Comparison of ENCODE assay signal across 11 mouse cellular contexts in the genomic region with DNA sequence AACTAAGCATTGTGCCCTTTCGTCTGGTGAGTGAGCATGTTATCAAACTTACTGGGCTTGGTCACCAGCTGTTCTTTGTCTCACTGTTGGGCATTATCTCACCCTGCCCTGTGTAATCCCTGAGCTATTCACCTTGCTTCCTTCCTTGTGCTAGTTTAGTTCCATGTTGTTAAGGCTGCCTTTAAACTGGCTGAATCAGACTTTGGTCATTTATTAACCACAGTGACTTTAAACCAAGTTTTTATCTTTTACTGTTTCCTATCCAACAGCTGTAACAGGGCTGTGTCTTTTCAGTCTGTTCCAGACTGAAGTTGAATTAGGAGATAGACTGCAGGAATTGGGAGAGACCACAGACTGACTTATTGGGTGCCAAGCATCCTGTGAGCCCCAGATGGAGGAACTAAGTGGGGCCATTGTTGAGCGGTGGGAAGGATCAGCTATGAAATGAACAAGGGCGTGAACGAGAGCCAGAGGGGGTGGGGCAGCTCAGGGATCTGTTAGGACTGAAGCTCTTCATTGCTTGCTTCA. TPM values are rescaled to one million over a fixed set of nuclear protein-coding genes. Genes with fewer than 3 reads are reported as not detected.
DNase-seq lines count a peak whose midpoint lies in the region; ATAC-seq and TF ChIP-seq lines count a peak whose summit lies in the region.
"Had no signal": no experiment of that assay in that cellular context is flagged by ENCODE, and none has a peak within 500 bp of the region (broad histone marks: within the 10 kb centered on the region; RNA-seq: fewer than 3 reads in every experiment).

No protein-coding gene starts in this region.

- no peak overlapping the region for H3K9ac ChIP-seq in lung, embryonic 14.5 days
- H3K9ac ChIP-seq in stomach, embryonic 16.5 days (ENCODE audit: low read length): no peak overlapping the region
- no peak overlapping the region for H3K9ac ChIP-seq in midbrain, embryonic 15.5 days
- H3K9ac ChIP-seq: lung, embryonic 15.5 days; neural tube, embryonic 12.5 days had no signal

- TF ChIP-seq CTCF in lung, embryonic 14.5 days (IDR thresholded peaks at IDR 0.05; ENCODE audit: low read depth): no peak
- no peak for TF ChIP-seq CTCF in lung, adult 2 months (IDR thresholded peaks at IDR 0.05; ENCODE audit: insufficient read depth, low read length)

- no peaks in the 10 kb centered on the region for H3K9me3 ChIP-seq in lung, embryonic 14.5 days (ENCODE audit: low read depth, low read length)
- H3K9me3 ChIP-seq in stomach, embryonic 16.5 days (replicated peaks; ENCODE audit: control insufficient read depth, low read length): no peaks in the 10 kb centered on the region
- no peaks in the 10 kb centered on the region for H3K9me3 ChIP-seq in midbrain, embryonic 15.5 days
- H3K9me3 ChIP-seq: lung, embryonic 15.5 days; neural tube, embryonic 12.5 days had no signal

- TF ChIP-seq POLR2A in lung, adult 2 months (IDR thresholded peaks at IDR 0.05; ENCODE audit: borderline replicate concordance, extremely low read depth, low read depth, low read length): no peak

- H3K4me1 ChIP-seq in lung, embryonic 14.5 days (ENCODE audit: insufficient read depth): no peaks in the 10 kb centered on the region
- peaks cover 2% of the 10 kb centered on the region; the same call in 1 of the 2 replicates for H3K4me1 ChIP-seq in lung, adult 2 months (ENCODE audit: control insufficient read depth, insufficient read depth, low read length)
- H3K4me1 ChIP-seq in stomach, embryonic 16.5 days (ENCODE audit: control insufficient read depth, insufficient read depth, low read length): peaks cover 25% of the 10 kb centered on the region
- H3K4me1 ChIP-seq in midbrain, embryonic 15.5 days: no peaks in the 10 kb centered on the region
- H3K4me1 ChIP-seq: lung, embryonic 15.5 days; neural tube, embryonic 12.5 days had no signal

- peaks cover 13% of the 10 kb centered on the region; the same call in 1 of the 2 replicates for H3K36me3 ChIP-seq in lung, embryonic 14.5 days (ENCODE audit: insufficient read depth)
- H3K36me3 ChIP-seq in stomach, embryonic 16.5 days (ENCODE audit: control insufficient read depth, insufficient read depth, low read length): no peaks in the 10 kb centered on the region
- H3K36me3 ChIP-seq in midbrain, embryonic 15.5 days (replicated peaks): 0 out of 2 replicates have a peak, but pooled peaks cover 1% of the 10 kb centered on the region

- H3K27ac ChIP-seq in lung, embryonic 14.5 days (ENCODE audit: low read depth): no peak overlapping the region
- H3K27ac ChIP-seq in stomach, embryonic 16.5 days (ENCODE audit: low read length): peak overlapping the region; percentile 90
- H3K27ac ChIP-seq in midbrain, embryonic 15.5 days: no peak overlapping the region
- H3K27ac ChIP-seq: lung, embryonic 15.5 days; neural tube, embryonic 12.5 days had no signal

- no peaks in the 10 kb centered on the region for H3K27me3 ChIP-seq in lung, embryonic 14.5 days (ENCODE audit: insufficient read depth, low read length)
- H3K27me3 ChIP-seq in stomach, embryonic 16.5 days (ENCODE audit: control insufficient read depth, insufficient read depth, low read length): no peaks in the 10 kb centered on the region
- no peaks in the 10 kb centered on the region for H3K27me3 ChIP-seq in midbrain, embryonic 15.5 days (replicated peaks)
- H3K27me3 ChIP-seq: lung, embryonic 15.5 days; neural tube, embryonic 12.5 days had no signal

- DNase-seq in lung, embryonic 14.5 days: peak; percentile 19
- DNase-seq in lung, adult 2 months: no peak
- DNase-seq in heart, postnatal 4 days: peak; percentile 66
- peak; percentile 59 to 60 for DNase-seq in kidney, postnatal 36 days
- no peak for DNase-seq in T-cell, adult 2 months (ENCODE audit: low spot score)
- DNase-seq in cerebellum, postnatal 36 days: no peak

- H3K4me2 ChIP-seq in lung, embryonic 14.5 days: no peak overlapping the region
- peak overlapping the region; percentile 16; the same call in 1 of the 2 replicates for H3K4me2 ChIP-seq in stomach, embryonic 16.5 days (ENCODE audit: low read depth, low read length)
- H3K4me2 ChIP-seq in midbrain, embryonic 15.5 days: no peak overlapping the region
- H3K4me2 ChIP-seq: lung, embryonic 15.5 days; neural tube, embryonic 12.5 days had no signal

- WGBS in lung, embryonic 14.5 days: 39% methylated on average over 4 of the region's 4 CpGs
- 39% methylated on average over 4 of the region's 4 CpGs for WGBS in lung, adult 2 months
- 27% methylated on average over 4 of the region's 4 CpGs for WGBS in stomach, embryonic 16.5 days
- 69% methylated on average over 4 of the region's 4 CpGs for WGBS in midbrain, embryonic 15.5 days

- H3K4me3 ChIP-seq in lung, embryonic 14.5 days (ENCODE audit: low read depth, low read length): no peak overlapping the region
- no peak overlapping the region for H3K4me3 ChIP-seq in lung, adult 2 months (replicated peaks; ENCODE audit: extremely low read depth, low read depth, low read length)
- 0 out of 2 replicates have a peak overlapping the region, but pooled peaks have one; percentile 3 for H3K4me3 ChIP-seq in stomach, embryonic 16.5 days (replicated peaks; ENCODE audit: low read length)
- H3K4me3 ChIP-seq in midbrain, embryonic 15.5 days: no peak overlapping the region
- H3K4me3 ChIP-seq: lung, embryonic 15.5 days; neural tube, embryonic 12.5 days had no signal

- ATAC-seq in lung, embryonic 14.5 days (ENCODE audit: insufficient read depth): peak; percentile 35; the same call in 1 of the 2 replicates
- peak; percentile 89 for ATAC-seq in stomach, embryonic 16.5 days (ENCODE audit: insufficient read depth, low FRiP score)
- no peak for ATAC-seq in midbrain, embryonic 15.5 days (replicated peaks)
- ATAC-seq: hindbrain, embryonic 16.5 days had no signal

RNA-seq across cellular contexts. Expression of gene Ttc33, which starts 10.7 kb away (rescaled TPM):
- 41.9 and 44.6 TPM in 2 replicates for polyA plus RNA-seq in lung, embryonic 14.5 days (2014; fragmentation: Nextera tagmentation; extraction: Ambion mirVana)
- 3.6 and 8.0 TPM in 2 replicates for polyA plus RNA-seq in lung, adult 2 months (2012; rRNA removed)
- total RNA-seq in heart, postnatal 4 days (2021): 10 to 100 TPM; 20.8 to 24.8 TPM
- polyA plus RNA-seq in stomach, embryonic 16.5 days (2015; fragmentation: Nextera tagmentation; extraction: Ambion mirVana): 35.4 and 36.9 TPM in 2 replicates
- 56.1 and 56.4 TPM in 2 replicates for polyA plus RNA-seq in midbrain, embryonic 15.5 days (2015; fragmentation: Nextera tagmentation; extraction: Ambion mirVana)

RNA-seq across cellular contexts. Expression of gene Ptger4, which starts 47.9 kb away (rescaled TPM):
- polyA plus RNA-seq in lung, embryonic 14.5 days (2014; fragmentation: Nextera tagmentation; extraction: Ambion mirVana): 1.0 and 1.8 TPM in 2 replicates
- polyA plus RNA-seq in lung, adult 2 months (2012; rRNA removed): 6.9 and 7.6 TPM in 2 replicates
- 1 to 10 TPM; 5.9 to 6.1 TPM for total RNA-seq in heart, postnatal 4 days (2021)
- 7.0 and 8.5 TPM in 2 replicates for polyA plus RNA-seq in stomach, embryonic 16.5 days (2015; fragmentation: Nextera tagmentation; extraction: Ambion mirVana)
- 1.3 and 1.6 TPM in 2 replicates for polyA plus RNA-seq in midbrain, embryonic 15.5 days (2015; fragmentation: Nextera tagmentation; extraction: Ambion mirVana)

RNA-seq across cellular contexts. Expression of gene Prkaa1, which starts 52.4 kb away (rescaled TPM):
- 22.3 and 23.3 TPM in 2 replicates for polyA plus RNA-seq in lung, embryonic 14.5 days (2014; fragmentation: Nextera tagmentation; extraction: Ambion mirVana)
- polyA plus RNA-seq in lung, adult 2 months (2012; rRNA removed): 4.3 and 7.6 TPM in 2 replicates
- 10 to 100 TPM; 16.7 to 16.9 TPM for total RNA-seq in heart, postnatal 4 days (2021)
- polyA plus RNA-seq in stomach, embryonic 16.5 days (2015; fragmentation: Nextera tagmentation; extraction: Ambion mirVana): 24.2 and 25.1 TPM in 2 replicates
- polyA plus RNA-seq in midbrain, embryonic 15.5 days (2015; fragmentation: Nextera tagmentation; extraction: Ambion mirVana): 13.3 and 14.8 TPM in 2 replicates

Comparison
In these comparisons a context has a peak if more than half of its experiments do, and no peak if none do; other contexts are left out.
1. DNase-seq: peak in lung, embryonic 14.5 days (single experiment), heart, postnatal 4 days (single experiment) and kidney, postnatal 36 days (2 of 2); none in lung, adult 2 months (single experiment), T-cell, adult 2 months (single experiment) and cerebellum, postnatal 36 days (0 of 2).